Comparison of ENCODE assay signal across 12 mouse cellular contexts in the genomic region with DNA sequence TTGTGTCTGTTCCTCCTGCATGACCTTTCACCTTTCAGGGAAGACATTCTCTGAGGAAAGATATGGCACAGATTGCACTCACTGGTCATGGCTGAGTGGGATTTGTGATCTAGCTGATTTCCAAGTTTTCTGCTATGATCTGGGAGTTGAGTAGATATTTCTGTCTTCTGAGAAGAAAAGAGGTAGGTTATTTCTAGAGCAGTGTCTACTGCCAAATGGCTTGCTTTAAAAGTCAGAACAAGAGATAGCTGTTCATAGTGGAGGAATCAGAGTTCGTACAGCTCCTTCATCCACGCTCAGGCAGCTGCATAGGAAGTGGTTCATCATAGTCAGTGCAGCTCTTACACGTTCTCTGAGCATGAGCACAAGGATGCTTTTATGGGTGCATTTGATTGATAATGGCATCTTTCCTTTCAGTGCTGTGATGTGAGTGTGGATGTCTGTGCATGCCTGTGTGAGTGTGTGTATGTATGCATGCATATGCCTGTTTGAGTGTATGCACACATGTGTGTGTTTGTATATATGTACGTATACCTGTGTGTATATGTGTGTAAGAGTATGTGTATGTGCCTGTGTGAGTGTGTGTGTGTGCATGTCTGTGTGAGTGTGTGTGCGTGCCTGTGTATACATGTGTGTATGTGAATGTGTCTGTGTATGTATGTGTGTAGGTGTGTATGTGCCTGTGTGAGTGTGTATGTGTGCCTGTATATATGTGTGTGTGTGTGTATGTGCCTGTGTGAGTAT.
DNase-seq lines count a peak whose midpoint lies in the region.
"Had no signal": no experiment of that assay in that cellular context is flagged by ENCODE, and none has a peak within 500 bp of the region (broad histone marks: within the 10 kb centered on the region; RNA-seq: fewer than 3 reads in every experiment).

No protein-coding gene starts in this region.

- intact Hi-C loops in left cerebral cortex, postnatal 4 days (cut with DNase I) = no loop called here

- peak; percentile 23 for DNase-seq in left cerebral cortex, adult 11 months (ENCODE audit: low spot score)
- DNase-seq in left cerebral cortex, postnatal 4 days = no peak
- peak; percentile 67 for DNase-seq in brain, adult 2 months (ENCODE audit: low read depth, low spot score)
- peak; percentile 15 to 59 for DNase-seq in frontal cortex, postnatal 36 days (ENCODE audit: low spot score in 2 of 2)
- peak; percentile 1 for DNase-seq in naive thymus-derived CD4-positive, alpha-beta T cell, adult 2 months (ENCODE audit: low read depth)
- DNase-seq in heart, adult 11 months = no peak
- DNase-seq in kidney, adult 18-20 months = no peak
- DNase-seq: adrenal gland, postnatal 25 days; cerebellum, adult 8-10 months; gastrocnemius, adult 2 months; heart, adult 18-20 months; liver, embryonic 13.5 days had no signal

Comparison
In these comparisons a context has a peak if more than half of its experiments do, and no peak if none do; other contexts are left out.
1. DNase-seq: peak in left cerebral cortex, adult 11 months (single experiment), brain, adult 2 months (single experiment), frontal cortex, postnatal 36 days (2 of 2) and naive thymus-derived CD4-positive, alpha-beta T cell, adult 2 months (single experiment); none in left cerebral cortex, postnatal 4 days (single experiment), heart, adult 11 months (single experiment) and kidney, adult 18-20 months (single experiment).